Mouse (Mus musculus) retina, postnatal 1 day (tissue): ENCODE results near the gene Nudcd3.

Experiments
- DNase-seq: peaks from one replicate; pipeline ENCODE4 v3.0.0-alpha.2; 2012

Gene Nudcd3

GRCm38 (mm10) chr11:6061891-6062290 is 138.3 kb downstream of the Nudcd3 start:
- no peak for DNase-seq

DNA sequence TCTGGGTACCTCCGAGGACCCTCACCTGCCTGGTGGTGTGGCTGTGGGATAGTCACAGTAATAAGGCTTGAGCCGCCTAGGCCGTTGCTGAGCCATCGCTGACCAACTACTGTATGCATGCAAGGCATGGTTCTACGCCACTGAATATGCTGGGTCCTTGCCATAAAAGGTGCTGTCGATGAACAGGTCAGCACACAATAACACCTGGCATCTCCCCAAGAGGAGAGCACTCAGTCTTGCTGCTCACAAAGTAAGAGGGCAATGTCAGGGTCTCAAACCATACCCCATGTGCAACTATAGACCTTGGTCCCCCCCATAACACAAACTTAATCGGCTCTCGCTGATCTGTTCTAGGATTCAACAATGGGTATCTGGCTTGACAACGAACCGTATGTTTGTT is 141.1 kb downstream of the Nudcd3 start:
- DNase-seq, result no peak
